Mouse (Mus musculus): Measurements from ENCODE around the gene Bfsp1. TPM values are rescaled to one million over a fixed set of nuclear protein-coding genes. Genes with fewer than 3 reads are reported as not detected.

The Bfsp1 gene
- polyA plus RNA-seq, 1 experiment from 2014 or later: 1.1 TPM

DNA sequence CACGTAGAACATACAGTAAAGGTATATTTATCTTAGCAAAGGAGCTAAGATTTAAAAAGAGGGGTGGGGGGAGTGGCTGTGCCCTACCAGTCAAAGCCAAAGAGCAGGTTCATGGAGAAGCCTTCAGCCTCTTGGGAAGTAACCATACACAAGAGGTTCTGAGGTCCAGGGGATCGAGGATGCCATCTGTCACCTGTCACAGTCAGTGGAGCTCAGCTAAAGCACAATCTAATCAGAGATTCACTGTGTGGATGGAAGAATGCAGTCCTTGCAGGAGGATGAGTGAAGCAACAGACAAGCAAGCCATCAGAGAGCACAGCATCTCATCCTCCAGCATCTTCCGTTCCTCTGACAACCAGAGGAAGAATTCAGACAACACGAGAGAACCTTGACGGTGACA, 73.1 kb downstream of the Bfsp1 start:
- Histone ChIP-seq H3K27me3 (ENCODE audit: control insufficient read depth, insufficient read depth, low read length) (no peaks in the 10 kb centered on the region), H3K9ac (ENCODE audit: low read length) (no peak overlapping the region), H3K9me3 (replicated peaks; ENCODE audit: control insufficient read depth, low read length) (no peaks in the 10 kb centered on the region), H3K4me2 (ENCODE audit: low read depth, low read length) (no peak overlapping the region), H3K4me3 (replicated peaks; ENCODE audit: low read length) (no peak overlapping the region), H3K27ac (ENCODE audit: low read length) (no peak overlapping the region), H3K4me1 (ENCODE audit: control insufficient read depth, insufficient read depth, low read length) (no peaks in the 10 kb centered on the region), H3K36me3 (ENCODE audit: control insufficient read depth, insufficient read depth, low read length) (no peaks in the 10 kb centered on the region)
- no peak for ATAC-seq (ENCODE audit: insufficient read depth, low FRiP score)
- 75% methylated on average over 5 of the region's 5 CpGs for WGBS

DNA sequence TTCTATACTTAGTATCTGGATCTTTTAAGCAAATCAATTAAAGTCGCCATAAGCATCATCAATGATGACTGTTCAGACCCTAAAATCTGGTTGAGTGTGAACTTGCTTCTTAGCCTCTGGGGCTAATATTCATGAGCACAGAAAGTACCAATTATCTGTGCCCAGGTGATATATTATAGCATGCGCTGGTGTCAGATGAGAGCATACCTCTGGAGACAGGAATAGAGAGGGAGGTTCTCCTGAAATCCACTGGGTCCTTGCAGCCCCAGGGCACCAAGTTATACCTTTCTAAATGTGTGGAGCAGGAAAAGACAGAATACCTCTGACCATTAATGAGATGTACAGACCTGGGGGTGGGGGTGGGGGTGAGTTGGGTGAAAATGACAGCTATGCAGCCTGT, 82.7 kb downstream of the Bfsp1 start:
- WGBS: 80% methylated on average over 2 of the region's 2 CpGs
- H3K27ac ChIP-seq (ENCODE audit: low read length): no peak overlapping the region
- H3K4me1 ChIP-seq (ENCODE audit: control insufficient read depth, insufficient read depth, low read length): no peaks in the 10 kb centered on the region
- no peak overlapping the region for H3K4me2 ChIP-seq (ENCODE audit: low read depth, low read length)
- no peak overlapping the region for H3K9ac ChIP-seq (ENCODE audit: low read length)
- no peaks in the 10 kb centered on the region for H3K36me3 ChIP-seq (ENCODE audit: control insufficient read depth, insufficient read depth, low read length)
- H3K4me3 ChIP-seq (replicated peaks; ENCODE audit: low read length): no peak overlapping the region
- no peak for ATAC-seq (ENCODE audit: insufficient read depth, low FRiP score)
- no peaks in the 10 kb centered on the region for H3K27me3 ChIP-seq (ENCODE audit: control insufficient read depth, insufficient read depth, low read length)
- H3K9me3 ChIP-seq (replicated peaks; ENCODE audit: control insufficient read depth, low read length): no peaks in the 10 kb centered on the region

Other genes starting within 250 kb of the Bfsp1 start
- 852 and 990 TPM in 2 replicates for gene Dstn, start 52.1 kb upstream of the Bfsp1 start, polyA plus RNA-seq (2015; fragmentation: Nextera tagmentation; extraction: Ambion mirVana)
- gene Rrbp1, start 148.1 kb upstream of the Bfsp1 start, polyA plus RNA-seq (2015; fragmentation: Nextera tagmentation; extraction: Ambion mirVana): 94.1 and 115 TPM in 2 replicates
- not detected in 2 replicates for gene Banf2, start 169.9 kb upstream of the Bfsp1 start, polyA plus RNA-seq (2015; fragmentation: Nextera tagmentation; extraction: Ambion mirVana)

All from stomach, embryonic 16.5 days (tissue).